Mouse (Mus musculus): ENCODE results near the gene Agbl5.

GRCm38 (mm10) chr5:30909300-30909659 lies 20.8 kb downstream of the Agbl5 start:
- TF ChIP-seq E2F4 (IDR thresholded peaks at IDR 0.05; ENCODE audit: insufficient read depth) (no peak), POLR2A (IDR thresholded peaks at IDR 0.05; ENCODE audit: insufficient read length, low read depth) (no peak), USF1 (IDR thresholded peaks at IDR 0.05; ENCODE audit: low read depth) (no peak), CEBPB (IDR thresholded peaks at IDR 0.05; ENCODE audit: insufficient read depth, poor library complexity, severe bottlenecking) (no peak), TCF12 (IDR thresholded peaks at IDR 0.05; ENCODE audit: insufficient read depth, poor library complexity, severe bottlenecking) (no peak), SRF (IDR thresholded peaks at IDR 0.05; ENCODE audit: control insufficient read depth, insufficient read length, low read depth) (no peak), MAX (IDR thresholded peaks at IDR 0.05; ENCODE audit: low read depth) (no peak), REST (IDR thresholded peaks at IDR 0.05; ENCODE audit: insufficient read depth, insufficient read length) (no peak)
